Mouse (Mus musculus) forebrain, embryonic 14.5 days (tissue): ENCODE data around the gene Sass6. TPM values are rescaled to one million over a fixed set of nuclear protein-coding genes. Genes with fewer than 3 reads are reported as not detected.
"Not testable (repeated sequence)": the region's sequence is repeated elsewhere in the genome, so short reads cannot be mapped to it uniquely, and the experiment has no call there.

Experiments used
- ATAC-seq: fragments of 200-750 bp; cut with Nextera tagmentation; 2 replicates; pipeline ENCODE4 v1.8.0; 2017; ENCODE audit warnings: mild to moderate bottlenecking, moderate library complexity
- DNase-seq: peaks from one replicate; pipeline ENCODE4 v3.0.0-alpha.2; 2015; ENCODE audit warnings: low spot score
- H3K27ac ChIP-seq: fragments of 300-500 bp; sonication (generic); 2 replicates; pipeline ENCODE4 v1.5.1; 2014; ENCODE audit warnings: low read depth, mild to moderate bottlenecking, control low read depth, low read length, moderate library complexity
- H3K27me3 ChIP-seq: fragments of 300-500 bp; sonication (generic); replicated peaks from 2 replicates; pipeline ENCODE4 v1.6.1; 2014; ENCODE audit warnings: low read length, control low read depth, mixed read lengths; ENCODE audit not compliant: control insufficient read depth, insufficient read depth
- H3K36me3 ChIP-seq: fragments of 300-500 bp; sonication (generic); 2 replicates; pipeline ENCODE4 v1.6.1; 2014; ENCODE audit warnings: low read length, control low read depth; ENCODE audit not compliant: control insufficient read depth, insufficient read depth
- H3K4me1 ChIP-seq: fragments of 300-500 bp; sonication (generic); 2 replicates; pipeline ENCODE4 v1.6.1; 2014; ENCODE audit warnings: antibody characterized with exemption, low read length, control low read depth; ENCODE audit not compliant: control insufficient read depth, insufficient read depth
- H3K4me2 ChIP-seq: fragments of 300-500 bp; sonication (generic); 2 replicates; pipeline ENCODE4 v1.6.1; 2014; ENCODE audit warnings: mild to moderate bottlenecking, control low read depth, low read length
- H3K4me3 ChIP-seq: fragments of 300-500 bp; sonication (generic); 2 replicates; pipeline ENCODE4 v1.5.1; 2014; ENCODE audit warnings: low read depth, low read length, control low read depth
- H3K9ac ChIP-seq: fragments of 300-500 bp; sonication (generic); 2 replicates; pipeline ENCODE4 v1.6.1; 2014; ENCODE audit warnings: mild to moderate bottlenecking, low read length, control low read depth, moderate library complexity
- H3K9me3 ChIP-seq: fragments of 300-500 bp; sonication (generic); replicated peaks from 2 replicates; pipeline ENCODE4 v1.6.1; 2016; ENCODE audit warnings: low read length, control low read depth, mixed read lengths; ENCODE audit not compliant: control insufficient read depth
- WGBS: fragments of 180-500 bp; shearing (Covaris S2); extraction: QIAGEN DNeasy Blood & Tissue Kit; methylation state at CpG from one replicate; pipeline ENCODE4 v1.1.7; 2014; 5-methylcytosine and 5-hydroxymethylcytosine counted together
- polyA plus RNA-seq: library from polyadenylated mRNA; unstranded; fragments of >200 nt; fragmentation: Nextera tagmentation; extraction: Ambion mirVana; gene quantifications from 2 replicates; pipeline ENCODE4 v1.2.1, GENCODE M21; 2014

The Sass6 gene
- polyA plus RNA-seq, 1 experiment from 2014 or later = 15.0 TPM

DNA sequence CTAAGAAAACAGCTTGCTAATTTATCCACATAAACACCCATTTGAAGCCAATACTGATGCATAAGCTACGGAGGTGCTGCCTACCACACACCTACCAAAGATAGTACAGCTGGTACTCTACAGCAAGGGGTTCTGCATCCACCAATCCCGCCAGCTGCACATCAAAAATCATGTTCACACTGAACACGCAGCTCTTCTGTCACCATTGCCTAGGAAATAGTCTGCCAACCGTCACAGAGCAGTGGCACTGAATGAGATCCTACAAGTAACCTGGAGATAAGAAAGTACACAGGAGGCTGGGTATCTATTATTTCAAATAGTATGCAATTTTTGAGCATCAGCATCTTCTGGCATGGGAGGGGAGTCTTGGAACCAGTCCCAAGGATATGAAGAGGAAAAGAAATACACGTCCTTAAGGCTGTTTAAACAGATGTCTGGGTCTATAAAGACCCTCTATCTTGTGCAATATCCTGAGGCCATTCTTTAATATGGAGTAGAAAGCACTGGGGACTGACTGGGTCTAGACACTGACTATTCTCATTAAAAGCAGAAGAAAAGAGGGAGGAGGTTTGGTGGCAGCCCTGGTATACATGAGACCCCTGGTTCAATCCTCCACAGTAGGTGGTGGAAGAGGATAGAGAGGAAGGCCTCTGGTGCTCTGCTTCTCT, 58.6 kb downstream of the Sass6 start:
- Histone ChIP-seq H3K4me3 (no peak overlapping the region), H3K36me3 (peaks cover 3% of the 10 kb centered on the region; the same call in 1 of the 2 replicates), H3K9ac (no peak overlapping the region), H3K27me3 (no peaks in the 10 kb centered on the region), H3K9me3 (no peaks in the 10 kb centered on the region), H3K27ac (no peak overlapping the region), H3K4me2 (no peak overlapping the region), H3K4me1 (peaks cover 5% of the 10 kb centered on the region; the same call in 1 of the 2 replicates)
- 69% methylated on average over 5 of the region's 5 CpGs for WGBS
- ATAC-seq (no peak), DNase-seq (no peak)

DNA sequence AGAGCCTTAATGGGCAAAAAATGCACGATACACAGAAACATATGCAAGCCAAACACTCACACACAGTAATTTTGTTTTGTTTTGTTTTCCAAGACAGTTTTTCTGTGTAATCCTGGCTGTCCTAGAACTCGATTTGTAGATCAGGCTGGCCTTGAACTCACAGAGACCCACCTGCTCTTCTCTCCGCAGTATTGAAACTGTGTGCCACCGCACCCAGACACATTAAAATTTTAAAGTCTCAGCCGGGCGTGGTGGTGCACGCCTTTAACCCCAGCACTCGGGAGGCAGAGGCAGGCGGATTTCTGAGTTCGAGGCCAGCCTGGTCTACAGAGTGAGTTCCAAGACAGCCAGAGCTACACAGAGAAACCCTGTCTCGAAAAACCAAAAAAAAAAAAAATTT, 59.3 kb downstream of the Sass6 start:
- ATAC-seq, H3K9ac ChIP-seq, H3K36me3 ChIP-seq, H3K4me1 ChIP-seq, H3K27ac ChIP-seq, H3K27me3 ChIP-seq, DNase-seq, H3K9me3 ChIP-seq, H3K4me2 ChIP-seq, H3K4me3 ChIP-seq: not testable (repeated sequence)
- 95% methylated on average over 10 of the region's 11 CpGs for WGBS

DNA sequence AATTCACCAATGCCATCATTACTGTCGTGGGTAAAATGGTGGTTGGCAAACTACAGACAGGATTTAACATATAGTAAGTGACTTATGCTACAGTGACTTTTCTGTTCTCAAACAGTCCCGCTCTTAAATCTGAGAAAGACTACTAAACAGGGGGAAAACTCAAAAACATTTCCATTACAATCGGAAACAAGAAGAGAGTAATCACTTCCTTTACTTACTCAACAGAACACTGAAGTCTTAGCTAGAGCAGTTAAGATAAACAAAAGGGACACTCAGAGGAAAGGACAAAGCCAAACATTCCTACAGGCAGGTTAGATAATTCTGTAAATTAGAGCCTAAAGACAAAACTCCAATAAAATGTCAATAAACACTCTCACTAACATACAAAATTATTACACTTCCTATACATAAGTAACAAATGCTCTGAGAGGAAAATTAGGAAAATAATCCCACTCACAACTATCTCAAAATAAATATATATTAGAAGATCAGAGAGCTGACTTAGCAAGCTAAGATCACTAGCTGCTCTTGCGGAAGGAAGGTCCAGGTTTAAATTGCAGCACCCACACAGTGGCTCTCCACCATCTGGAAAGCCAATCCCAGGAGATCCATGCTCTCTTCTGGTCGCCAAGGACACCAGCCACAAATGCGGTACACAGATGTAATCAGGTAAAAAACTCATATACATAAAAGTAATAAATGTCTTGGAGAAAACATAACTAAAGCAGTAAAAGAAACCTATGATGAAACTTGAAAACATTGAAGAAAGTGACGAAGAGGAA, 61.6 kb downstream of the Sass6 start:
- Histone ChIP-seq H3K36me3 (no peaks in the 10 kb centered on the region), H3K4me3 (no peak overlapping the region), H3K27me3 (no peaks in the 10 kb centered on the region), H3K27ac (no peak overlapping the region), H3K4me2 (no peak overlapping the region), H3K9me3 (no peaks in the 10 kb centered on the region), H3K4me1 (peaks cover 22% of the 10 kb centered on the region), H3K9ac (no peak overlapping the region)
- 86% methylated on average over 7 of the region's 7 CpGs for WGBS
- DNase-seq (no peak), ATAC-seq (no peak)

DNA sequence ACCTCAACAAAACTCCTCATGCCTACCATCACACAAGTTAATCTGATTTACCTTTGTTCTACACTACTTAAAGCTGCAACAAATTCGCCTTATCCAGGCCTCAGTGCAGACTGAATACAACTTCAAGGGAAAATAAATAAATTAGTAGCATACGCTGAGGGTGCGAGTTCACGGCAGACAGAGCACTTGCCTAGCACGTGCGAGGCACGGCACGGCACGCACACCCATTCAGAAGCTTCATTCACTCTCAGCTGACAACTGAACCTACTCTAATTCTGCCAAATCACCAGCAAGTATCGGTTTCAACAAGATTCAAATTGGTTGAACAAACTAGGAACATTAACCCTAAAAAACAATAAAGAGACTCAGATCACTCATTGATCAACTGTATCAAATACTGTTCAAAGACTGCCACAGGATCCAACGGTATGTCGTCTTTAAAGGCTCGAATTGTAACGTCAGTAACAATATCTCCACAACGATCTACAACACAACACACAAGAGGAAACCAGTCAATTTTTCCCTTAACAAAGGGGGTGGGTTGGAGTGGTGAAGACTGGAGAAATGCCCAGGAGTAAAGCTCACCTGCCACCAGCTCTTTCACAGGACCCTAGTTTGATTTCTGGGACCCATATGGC, 64.3 kb downstream of the Sass6 start:
- 57% methylated on average over 15 of the region's 15 CpGs for WGBS
- Histone ChIP-seq H3K4me3 (no peak overlapping the region), H3K27me3 (no peaks in the 10 kb centered on the region), H3K4me1 (peaks cover 17% of the 10 kb centered on the region), H3K27ac (no peak overlapping the region), H3K36me3 (no peaks in the 10 kb centered on the region), H3K4me2 (no peak overlapping the region), H3K9ac (no peak overlapping the region), H3K9me3 (no peaks in the 10 kb centered on the region)
- DNase-seq (no peak), ATAC-seq (no peak)

DNA sequence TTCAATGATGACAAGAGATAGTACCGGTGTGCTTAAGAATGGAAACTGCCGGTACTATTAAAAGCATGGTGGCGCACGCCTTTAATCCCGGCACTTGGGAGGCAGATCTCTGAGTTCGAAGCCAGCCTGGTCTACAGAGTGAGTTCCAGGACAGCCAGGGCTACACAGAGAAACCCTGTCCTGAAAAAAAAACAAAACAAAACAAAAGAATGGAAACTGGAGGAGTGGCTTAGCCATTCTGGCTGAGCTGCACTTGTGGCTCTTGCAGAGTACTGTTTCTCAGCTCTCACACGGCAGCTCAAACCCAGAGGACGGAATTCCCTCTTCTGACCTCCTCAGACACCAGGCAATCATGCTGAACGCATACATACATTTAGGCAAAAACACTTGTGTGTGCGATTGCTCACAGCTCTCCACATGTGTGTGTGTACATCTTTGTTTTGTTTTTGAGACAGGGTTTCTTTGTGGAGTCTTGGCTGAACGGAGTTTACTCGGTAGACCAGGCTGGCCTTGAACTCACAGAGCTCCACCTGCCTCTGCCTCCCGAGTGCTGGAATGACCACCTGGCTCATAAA, 65.2 kb downstream of the Sass6 start:
- DNase-seq = no peak
- H3K27me3 ChIP-seq = no peaks in the 10 kb centered on the region
- H3K9me3 ChIP-seq = no peaks in the 10 kb centered on the region
- no peak for ATAC-seq
- no peaks in the 10 kb centered on the region for H3K36me3 ChIP-seq
- H3K27ac ChIP-seq = no peak overlapping the region
- WGBS = 85% methylated on average over 13 of the region's 13 CpGs
- H3K4me3 ChIP-seq = no peak overlapping the region
- peak overlapping the region; percentile 7; the same call in 1 of the 2 replicates for H3K4me2 ChIP-seq
- H3K9ac ChIP-seq = no peak overlapping the region
- H3K4me1 ChIP-seq = peaks cover 17% of the 10 kb centered on the region

DNA sequence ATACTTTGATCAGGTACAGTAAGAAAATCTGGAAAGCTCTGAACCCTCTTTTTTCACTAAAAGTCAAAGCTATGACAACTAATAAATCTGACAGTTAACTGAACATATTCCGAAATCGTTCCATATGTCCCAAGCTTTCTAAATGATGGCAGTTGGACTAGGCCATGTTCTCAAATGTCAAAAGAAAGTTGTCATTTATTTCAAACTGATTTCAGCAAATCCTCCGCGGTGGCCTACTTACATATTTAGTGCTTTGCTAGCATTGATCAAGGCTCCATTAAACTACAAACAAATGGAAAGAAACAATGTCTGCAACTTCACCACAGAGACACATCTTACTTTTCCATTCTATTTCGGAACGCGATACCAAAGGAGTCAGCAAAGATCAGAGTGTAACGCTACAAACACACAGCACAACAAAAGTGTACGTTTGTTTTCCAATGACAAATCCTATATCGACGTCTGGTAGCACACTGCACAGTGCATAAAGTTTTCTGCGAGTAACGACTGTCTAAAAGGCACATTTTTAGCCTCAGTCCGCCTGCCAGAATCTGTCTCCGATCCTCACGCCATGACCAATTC, 66.6 kb downstream of the Sass6 start:
- WGBS = 7% methylated on average over 16 of the region's 16 CpGs
- H3K9me3 ChIP-seq = no peaks in the 10 kb centered on the region
- H3K27me3 ChIP-seq = no peaks in the 10 kb centered on the region
- peak overlapping the region; percentile 98 for H3K9ac ChIP-seq
- H3K4me1 ChIP-seq = peaks cover 17% of the 10 kb centered on the region
- H3K36me3 ChIP-seq = no peaks in the 10 kb centered on the region
- H3K27ac ChIP-seq = peak overlapping the region; percentile 94
- DNase-seq = peak; percentile 22
- H3K4me3 ChIP-seq = peak overlapping the region; percentile 97
- H3K4me2 ChIP-seq = peak overlapping the region; percentile 63
- ATAC-seq = no peak

DNA sequence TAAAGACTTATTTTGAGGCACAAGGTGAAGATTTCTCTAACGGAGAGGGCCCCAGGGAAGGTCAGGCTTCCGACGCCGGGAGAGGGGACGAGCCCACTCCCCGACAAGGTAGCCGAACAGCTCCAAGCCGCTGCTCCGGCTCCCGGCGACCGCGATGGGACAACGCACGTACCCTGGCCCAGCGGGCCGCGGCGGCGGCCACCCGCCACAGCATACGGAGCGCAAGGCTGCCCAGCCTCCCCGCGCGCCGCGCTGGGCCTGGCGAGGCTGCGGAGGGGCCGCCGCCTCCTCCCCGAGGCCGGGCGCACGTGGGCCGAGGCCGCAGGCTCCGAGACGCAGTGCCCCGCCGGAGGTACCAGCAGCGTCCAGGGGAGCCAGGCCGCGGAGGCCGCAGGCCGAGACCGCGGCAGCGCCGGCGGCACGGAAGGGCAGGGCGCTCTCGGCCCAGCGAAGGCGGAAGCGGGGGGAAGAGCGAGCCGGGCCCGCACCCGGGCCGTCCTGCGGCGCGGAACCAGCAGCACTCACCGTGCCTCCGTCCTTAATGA, 67.2 kb downstream of the Sass6 start:
- H3K36me3 ChIP-seq = no peaks in the 10 kb centered on the region
- under 1% methylated on average over 52 of the region's 68 CpGs for WGBS
- DNase-seq (peak; percentile 41), ATAC-seq (peak; percentile 84)
- peak overlapping the region; percentile 63 for H3K4me2 ChIP-seq
- peaks cover 17% of the 10 kb centered on the region for H3K4me1 ChIP-seq
- peak overlapping the region; percentile 97 for H3K4me3 ChIP-seq
- H3K9ac ChIP-seq = peak overlapping the region; percentile 98
- H3K9me3 ChIP-seq = no peaks in the 10 kb centered on the region
- peak overlapping the region; percentile 94 for H3K27ac ChIP-seq
- H3K27me3 ChIP-seq = no peaks in the 10 kb centered on the region

DNA sequence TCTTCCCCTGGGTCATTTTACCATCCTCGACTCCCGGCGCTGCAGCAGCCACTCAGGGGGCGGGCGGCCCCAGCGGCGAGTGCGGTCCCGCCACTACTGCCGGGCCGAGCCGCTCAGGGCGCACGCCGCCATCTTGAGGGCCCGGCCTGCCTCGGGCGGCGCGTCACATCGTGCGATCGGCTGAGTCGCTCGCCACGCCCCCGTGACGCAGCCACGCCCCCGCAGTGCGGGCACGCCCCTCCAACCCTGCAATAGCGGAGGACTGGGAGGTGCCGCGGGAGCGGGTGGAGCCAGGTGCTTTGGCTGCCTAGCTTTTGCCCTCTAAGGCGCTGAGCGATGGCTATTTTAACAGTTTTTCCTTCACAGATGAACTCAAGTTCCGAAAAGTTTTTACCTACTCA, 67.7 kb downstream of the Sass6 start, which contains the start of gene Mfsd14a:
Mfsd14a (minus strand) TSS at position 215 of the 401 bp plus-strand sequence.
- Histone ChIP-seq H3K4me1 (peaks cover 17% of the 10 kb centered on the region), H3K9ac (peak within 1 kb of the TSS; percentile 98), H3K4me2 (peak within 1 kb of the TSS; percentile 63), H3K36me3 (no peaks in the 10 kb centered on the region), H3K4me3 (peak within 1 kb of the TSS; percentile 97), H3K27me3 (no peaks in the 10 kb centered on the region), H3K27ac (peak within 1 kb of the TSS; percentile 94), H3K9me3 (no peaks in the 10 kb centered on the region)
- under 1% methylated on average over 39 of the region's 39 CpGs for WGBS
- peak; percentile 99 for ATAC-seq
- peak; percentile 96 for DNase-seq
